Mouse (Mus musculus): Measurements from ENCODE around the gene Fam53a. TPM values are rescaled to one million over a fixed set of nuclear protein-coding genes. Genes with fewer than 3 reads are reported as not detected.

Fam53a gene
- polyA plus RNA-seq, 1 experiment from 2014 or later = 55.7 TPM

DNA sequence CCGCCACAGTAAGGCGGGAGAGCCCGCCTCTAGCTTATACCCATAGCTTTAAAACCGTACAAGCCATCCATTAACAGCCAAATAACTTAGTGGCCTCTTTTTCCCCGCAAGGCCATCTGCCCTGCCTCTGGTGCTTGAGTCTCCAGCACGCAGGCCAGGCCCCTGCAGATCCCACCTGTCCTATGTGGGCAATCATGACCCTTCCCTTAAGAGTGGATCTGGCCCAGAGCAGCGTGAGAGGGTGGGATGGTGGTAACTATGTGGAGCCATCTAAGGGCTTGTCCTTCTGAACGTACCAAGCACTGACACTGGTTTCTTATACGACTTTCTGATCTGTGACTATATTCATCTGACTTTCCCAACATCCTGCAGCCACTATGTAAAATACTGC lies 23.3 kb upstream of the Fam53a start:
- H3K9me3 ChIP-seq (replicated peaks; ENCODE audit: low read length) = no peaks in the 10 kb centered on the region
- no peaks in the 10 kb centered on the region for H3K27me3 ChIP-seq (ENCODE audit: insufficient read depth, low read length)
- under 1% methylated on average over 9 of the region's 9 CpGs for WGBS
- H3K4me1 ChIP-seq (replicated peaks; ENCODE audit: insufficient read depth, low read length) = peaks cover 20% of the 10 kb centered on the region
- H3K4me3 ChIP-seq (replicated peaks; ENCODE audit: low read depth, low read length) = peak overlapping the region; percentile 65; the same call in 1 of the 2 replicates
- H3K9ac ChIP-seq (ENCODE audit: low read depth, low read length) = 0 out of 2 replicates have a peak overlapping the region, but pooled peaks have one; percentile 36
- H3K27ac ChIP-seq = peak overlapping the region; percentile 42; the same call in 1 of the 2 replicates
- no peak for TF ChIP-seq CTCF (IDR thresholded peaks at IDR 0.05; ENCODE audit: low read depth)
- DNase-seq (ENCODE audit: low spot score) = no peak
- H3K36me3 ChIP-seq (ENCODE audit: insufficient read depth, low read length) = 0 out of 2 replicates have a peak, but pooled peaks cover 6% of the 10 kb centered on the region
- ATAC-seq (replicated peaks; ENCODE audit: low FRiP score, low read depth) = no peak
- H3K4me2 ChIP-seq (ENCODE audit: low read length) = peak overlapping the region; percentile 68

GRCm38 (mm10) chr5:33651921-33652782 lies 22.7 kb upstream of the Fam53a start, which contains the start of gene Slbp:
TSS of gene Slbp (minus strand) at chr5:33652574.
- peak within 1 kb of the TSS; percentile 79 for H3K9ac ChIP-seq (ENCODE audit: low read depth, low read length)

GRCm38 (mm10) chr5:33651541-33651920 lies 22.1 kb upstream of the Fam53a start:
- peak overlapping the region; percentile 68 for H3K4me2 ChIP-seq (ENCODE audit: low read length)
- WGBS = under 1% methylated on average over 11 of the region's 11 CpGs
- ATAC-seq (replicated peaks; ENCODE audit: low FRiP score, low read depth) = no peak
- H3K27ac ChIP-seq = peak overlapping the region; percentile 98
- H3K9me3 ChIP-seq (replicated peaks; ENCODE audit: low read length) = no peaks in the 10 kb centered on the region
- H3K9ac ChIP-seq (ENCODE audit: low read depth, low read length) = peak overlapping the region; percentile 79
- no peak for DNase-seq (ENCODE audit: low spot score)
- H3K4me3 ChIP-seq (replicated peaks; ENCODE audit: low read depth, low read length) = peak overlapping the region; percentile 65
- no peak; the same call in 1 of the 2 replicates for TF ChIP-seq CTCF (IDR thresholded peaks at IDR 0.05; ENCODE audit: low read depth)
- peaks cover 15% of the 10 kb centered on the region for H3K4me1 ChIP-seq (replicated peaks; ENCODE audit: insufficient read depth, low read length)
- peaks cover 14% of the 10 kb centered on the region; the same call in 1 of the 2 replicates for H3K36me3 ChIP-seq (ENCODE audit: insufficient read depth, low read length)
- H3K27me3 ChIP-seq (ENCODE audit: insufficient read depth, low read length) = no peaks in the 10 kb centered on the region

More at GRCm38 (mm10) chr5:33651921-33652782, 22.7 kb upstream of the Fam53a start, which contains the start of gene Slbp:
- peak; percentile 99 for DNase-seq (ENCODE audit: low spot score)
- H3K36me3 ChIP-seq (ENCODE audit: insufficient read depth, low read length) = peaks cover 12% of the 10 kb centered on the region; the same call in 1 of the 2 replicates
- peaks cover 20% of the 10 kb centered on the region for H3K4me1 ChIP-seq (replicated peaks; ENCODE audit: insufficient read depth, low read length)
- H3K27me3 ChIP-seq (ENCODE audit: insufficient read depth, low read length) = no peaks in the 10 kb centered on the region
- under 1% methylated on average over 82 of the region's 82 CpGs for WGBS
- H3K9me3 ChIP-seq (replicated peaks; ENCODE audit: low read length) = no peaks in the 10 kb centered on the region
- ATAC-seq (replicated peaks; ENCODE audit: low FRiP score, low read depth) = peak; percentile 96
- H3K4me3 ChIP-seq (replicated peaks; ENCODE audit: low read depth, low read length) = peak within 1 kb of the TSS; percentile 65
- peak; percentile 14 for TF ChIP-seq CTCF (IDR thresholded peaks at IDR 0.05; ENCODE audit: low read depth)
- H3K27ac ChIP-seq = peak within 1 kb of the TSS; percentile 98
- peak within 1 kb of the TSS; percentile 68 for H3K4me2 ChIP-seq (ENCODE audit: low read length)

- 6% methylated on average over 2 of the region's 2 CpGs for whole genome bisulfite sequencing
- ATAC-seq (replicated peaks; ENCODE audit: low FRiP score, low read depth) = no peak
Observed at GRCm38 (mm10) chr5:33651017-33651416, 21.6 kb upstream of the Fam53a start.

GRCm38 (mm10) chr5:33640652-33641051 lies 11.2 kb upstream of the Fam53a start:
- H3K4me1 ChIP-seq (replicated peaks; ENCODE audit: insufficient read depth, low read length) = no peaks in the 10 kb centered on the region
- 34% methylated on average over 3 of the region's 3 CpGs for WGBS
- H3K4me3 ChIP-seq (replicated peaks; ENCODE audit: low read depth, low read length) = no peak overlapping the region
- H3K9me3 ChIP-seq (replicated peaks; ENCODE audit: low read length) = no peaks in the 10 kb centered on the region
- H3K27me3 ChIP-seq (ENCODE audit: insufficient read depth, low read length) = no peaks in the 10 kb centered on the region
- ATAC-seq (replicated peaks; ENCODE audit: low FRiP score, low read depth) (no peak), DNase-seq (ENCODE audit: low spot score) (peak; percentile 84)
- H3K4me2 ChIP-seq (ENCODE audit: low read length) = no peak overlapping the region
- peaks cover 42% of the 10 kb centered on the region for H3K36me3 ChIP-seq (ENCODE audit: insufficient read depth, low read length)
- TF ChIP-seq CTCF (IDR thresholded peaks at IDR 0.05; ENCODE audit: low read depth) = peak; percentile 77
- no peak overlapping the region for H3K27ac ChIP-seq
- H3K9ac ChIP-seq (ENCODE audit: low read depth, low read length) = no peak overlapping the region

More at GRCm38 (mm10) chr5:33651017-33651416, 21.6 kb upstream of the Fam53a start:
- H3K9me3 ChIP-seq (replicated peaks; ENCODE audit: low read length) = no peaks in the 10 kb centered on the region
- peak overlapping the region; percentile 79 for H3K9ac ChIP-seq (ENCODE audit: low read depth, low read length)
- no peak for DNase-seq (ENCODE audit: low spot score)
- H3K4me3 ChIP-seq (replicated peaks; ENCODE audit: low read depth, low read length) = peak overlapping the region; percentile 65
- peak overlapping the region; percentile 98 for H3K27ac ChIP-seq
- peak overlapping the region; percentile 68 for H3K4me2 ChIP-seq (ENCODE audit: low read length)
- peaks cover 13% of the 10 kb centered on the region for H3K4me1 ChIP-seq (replicated peaks; ENCODE audit: insufficient read depth, low read length)
- TF ChIP-seq CTCF (IDR thresholded peaks at IDR 0.05; ENCODE audit: low read depth) = no peak
- peaks cover 19% of the 10 kb centered on the region; the same call in 1 of the 2 replicates for H3K36me3 ChIP-seq (ENCODE audit: insufficient read depth, low read length)
- no peaks in the 10 kb centered on the region for H3K27me3 ChIP-seq (ENCODE audit: insufficient read depth, low read length)

- no peak for TF ChIP-seq CTCF (IDR thresholded peaks at IDR 0.05; ENCODE audit: low read depth)
- Histone ChIP-seq H3K36me3 (ENCODE audit: insufficient read depth, low read length) (peaks cover 27% of the 10 kb centered on the region), H3K27me3 (ENCODE audit: insufficient read depth, low read length) (no peaks in the 10 kb centered on the region), H3K27ac (no peak overlapping the region), H3K4me1 (replicated peaks; ENCODE audit: insufficient read depth, low read length) (no peaks in the 10 kb centered on the region), H3K4me2 (ENCODE audit: low read length) (no peak overlapping the region), H3K9me3 (replicated peaks; ENCODE audit: low read length) (no peaks in the 10 kb centered on the region), H3K4me3 (replicated peaks; ENCODE audit: low read depth, low read length) (no peak overlapping the region), H3K9ac (ENCODE audit: low read depth, low read length) (no peak overlapping the region)
- ATAC-seq (replicated peaks; ENCODE audit: low FRiP score, low read depth) (no peak), DNase-seq (ENCODE audit: low spot score) (no peak)
- 50% methylated on average over 4 of the region's 4 CpGs for WGBS
Observed at GRCm38 (mm10) chr5:33638826-33639225, 9.4 kb upstream of the Fam53a start.

Data from kidney, postnatal 0 days (tissue).